Mouse (Mus musculus) forebrain, postnatal 0 days (tissue): ENCODE results near the gene B4gat1. TPM values are rescaled to one million over a fixed set of nuclear protein-coding genes. Genes with fewer than 3 reads are reported as not detected.

Experiments used
- ATAC-seq: fragments of 200-750 bp; cut with Nextera tagmentation; 2 replicates; pipeline ENCODE4 v1.8.0; 2017; ENCODE audit warnings: mild to moderate bottlenecking, moderate library complexity
- DNase-seq: peaks from one replicate; pipeline ENCODE4 v3.0.0-alpha.2; 2015
- H3K27ac ChIP-seq: fragments of 300-500 bp; sonication (generic); 2 replicates; pipeline ENCODE4 v1.5.1; 2014; ENCODE audit warnings: low read depth, mild to moderate bottlenecking, antibody characterized with exemption, low read length, moderate library complexity, mixed read lengths
- H3K27me3 ChIP-seq: fragments of 300-500 bp; sonication (generic); 2 replicates; pipeline ENCODE4 v1.6.1; 2014; ENCODE audit warnings: mild to moderate bottlenecking, low read length, mixed read lengths; ENCODE audit not compliant: insufficient read depth
- H3K36me3 ChIP-seq: fragments of 300-500 bp; sonication (generic); 2 replicates; pipeline ENCODE4 v1.6.1; 2014; ENCODE audit warnings: mild to moderate bottlenecking, moderate library complexity; ENCODE audit not compliant: insufficient read depth
- H3K4me1 ChIP-seq: fragments of 300-500 bp; sonication (generic); 2 replicates; pipeline ENCODE4 v1.6.1; 2014; ENCODE audit warnings: antibody characterized with exemption; ENCODE audit not compliant: insufficient read depth
- H3K4me2 ChIP-seq: fragments of 300-500 bp; sonication (generic); 2 replicates; pipeline ENCODE4 v1.6.1; 2014; ENCODE audit warnings: low read depth, mild to moderate bottlenecking, moderate library complexity
- H3K4me3 ChIP-seq: fragments of 300-500 bp; sonication (generic); 2 replicates; pipeline ENCODE4 v1.5.1; 2014; ENCODE audit warnings: low read depth, low read length, mixed read lengths
- H3K9ac ChIP-seq: fragments of 300-500 bp; sonication (generic); 2 replicates; pipeline ENCODE4 v1.6.1; 2014; ENCODE audit warnings: mild to moderate bottlenecking
- H3K9me3 ChIP-seq: fragments of 300-500 bp; sonication (generic); 2 replicates; pipeline ENCODE4 v1.6.1; 2016; ENCODE audit warnings: low read length
- CTCF ChIP-seq: sonication (generic); IDR thresholded peaks from 2 replicates; pipeline ENCODE4 v1.5.1; 2016; ENCODE audit warnings: antibody characterized with exemption, control low read depth, low read depth
- WGBS: fragments of 180-500 bp; shearing (Covaris S2); extraction: QIAGEN DNeasy Blood & Tissue Kit; methylation state at CpG from one replicate; pipeline ENCODE4 v1.1.7; 2014; 5-methylcytosine and 5-hydroxymethylcytosine counted together
- polyA plus RNA-seq: library from polyadenylated mRNA; unstranded; fragments of >200 nt; fragmentation: Nextera tagmentation; extraction: Ambion mirVana; gene quantifications from 2 replicates; pipeline ENCODE4 v1.2.1, GENCODE M21; 2015
- total RNA-seq: library from RNA; depleted of rRNA; stranded (reverse); fragments of >200 nt; gene quantifications from 2 replicates; pipeline ENCODE4 v1.2.3, GENCODE M21; 2014

Gene B4gat1
- total and polyA plus RNA-seq, 2 experiments from 2014 or later = 111 to 128 TPM

DNA sequence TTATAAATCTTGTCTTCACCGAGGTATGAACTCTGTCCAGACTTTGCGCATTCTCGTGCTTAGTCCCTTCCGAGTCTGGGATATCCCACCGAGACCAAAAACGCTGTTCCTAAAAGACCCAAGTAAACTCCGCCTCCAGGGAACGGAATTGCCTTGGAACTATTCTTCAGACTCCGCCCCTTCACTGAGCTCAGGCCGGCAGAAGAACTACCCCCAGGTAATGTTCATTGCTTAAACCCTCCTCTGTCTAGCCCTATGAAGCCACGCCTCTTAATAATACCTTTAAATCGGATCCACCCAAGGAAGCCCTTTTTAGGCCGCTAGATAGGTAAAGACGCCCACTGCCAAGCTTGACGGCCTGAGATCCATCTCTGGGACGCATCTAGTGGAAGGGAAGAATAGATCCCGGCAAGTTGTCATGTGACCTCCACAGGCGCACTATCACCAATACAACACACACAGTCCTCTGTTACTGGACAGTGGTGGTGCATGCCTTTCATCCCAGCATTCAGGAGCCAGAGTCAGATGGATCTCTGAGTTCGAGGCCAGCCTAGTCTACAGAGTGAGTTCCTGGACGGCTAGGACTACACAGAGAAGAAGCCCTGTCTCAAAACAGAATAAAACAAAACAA is 33.9 kb downstream of the B4gat1 start:
- peaks cover 14% of the 10 kb centered on the region for H3K4me1 ChIP-seq
- H3K4me2 ChIP-seq = peak overlapping the region; percentile 83
- DNase-seq (peak; percentile 44), ATAC-seq (no peak)
- no peak for TF ChIP-seq CTCF
- H3K27me3 ChIP-seq = no peaks in the 10 kb centered on the region
- WGBS = 2% methylated on average over 20 of the region's 20 CpGs
- peak overlapping the region; percentile 60; the same call in 1 of the 2 replicates for H3K9ac ChIP-seq
- no peaks in the 10 kb centered on the region for H3K9me3 ChIP-seq
- peak overlapping the region; percentile 42 for H3K4me3 ChIP-seq
- H3K36me3 ChIP-seq = no peaks in the 10 kb centered on the region
- 0 out of 2 replicates have a peak overlapping the region, but pooled peaks have one; percentile 9 for H3K27ac ChIP-seq

DNA sequence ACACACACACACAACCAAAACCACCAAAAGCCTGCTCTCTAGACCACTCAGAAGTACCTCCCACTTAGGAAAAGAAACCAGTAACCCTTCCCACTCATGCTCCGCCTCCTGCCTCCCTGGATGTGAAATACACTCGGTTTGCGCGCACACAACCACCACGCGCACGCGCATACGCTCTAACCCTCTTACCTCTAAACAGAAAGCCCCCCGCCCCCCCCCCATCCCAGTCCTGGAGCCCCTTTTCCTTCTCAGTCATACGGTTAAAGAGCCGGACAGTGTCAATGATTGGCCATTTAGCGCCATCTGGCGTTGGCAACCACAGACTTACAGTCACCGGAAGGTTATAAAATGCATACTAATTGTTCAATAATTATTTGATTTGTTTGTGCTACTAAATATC is 34.4 kb downstream of the B4gat1 start:
- no peak overlapping the region for H3K9ac ChIP-seq
- no peaks in the 10 kb centered on the region for H3K9me3 ChIP-seq
- peak; percentile 63 for TF ChIP-seq CTCF
- H3K4me2 ChIP-seq = peak overlapping the region; percentile 83
- 1% methylated on average over 15 of the region's 15 CpGs for WGBS
- no peaks in the 10 kb centered on the region for H3K27me3 ChIP-seq
- no peaks in the 10 kb centered on the region for H3K36me3 ChIP-seq
- H3K4me3 ChIP-seq = no peak overlapping the region
- H3K27ac ChIP-seq = no peak overlapping the region
- peaks cover 13% of the 10 kb centered on the region for H3K4me1 ChIP-seq
- DNase-seq (peak; percentile 48), ATAC-seq (no peak)

DNA sequence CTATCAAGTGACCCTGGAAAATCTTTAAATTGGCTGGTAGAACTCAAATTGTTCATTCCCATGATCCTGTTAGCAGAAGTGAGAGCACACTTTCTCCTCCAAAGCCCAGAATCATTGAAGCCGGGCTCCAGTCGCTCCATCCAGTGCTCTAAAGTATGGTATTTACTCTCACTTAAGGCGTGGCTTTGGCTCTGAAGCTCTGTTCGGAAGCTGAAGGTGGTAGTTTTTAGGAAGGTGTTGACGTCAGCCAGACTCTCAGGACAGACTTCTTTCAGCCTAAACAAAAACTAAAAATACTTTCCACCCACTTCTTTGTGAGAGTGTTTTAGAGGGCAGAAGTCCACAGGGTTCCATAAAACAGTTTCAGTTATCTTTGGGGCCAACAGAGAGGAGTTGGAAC is 34.9 kb downstream of the B4gat1 start:
- no peaks in the 10 kb centered on the region for H3K36me3 ChIP-seq
- ATAC-seq (no peak), DNase-seq (no peak)
- no peak overlapping the region for H3K27ac ChIP-seq
- no peaks in the 10 kb centered on the region for H3K9me3 ChIP-seq
- peaks cover 13% of the 10 kb centered on the region; the same call in 1 of the 2 replicates for H3K4me1 ChIP-seq
- TF ChIP-seq CTCF = no peak
- no peak overlapping the region for H3K9ac ChIP-seq
- 46% methylated on average over 5 of the region's 5 CpGs for WGBS
- H3K4me3 ChIP-seq = no peak overlapping the region
- H3K27me3 ChIP-seq = no peaks in the 10 kb centered on the region
- no peak overlapping the region for H3K4me2 ChIP-seq

- Histone ChIP-seq H3K36me3 (0 out of 2 replicates have a peak, but pooled peaks cover 16% of the 10 kb centered on the region), H3K9me3 (no peaks in the 10 kb centered on the region), H3K4me1 (no peaks in the 10 kb centered on the region), H3K9ac (no peak overlapping the region), H3K27ac (no peak overlapping the region), H3K27me3 (peaks cover 12% of the 10 kb centered on the region), H3K4me3 (no peak overlapping the region), H3K4me2 (no peak overlapping the region)
- no peak; the same call in 1 of the 2 replicates for TF ChIP-seq CTCF
- DNase-seq (no peak), ATAC-seq (no peak)
- 93% methylated on average over 1 of the region's 1 CpGs for WGBS
Measured at GRCm38 (mm10) chr19:5079279-5079678, 40.7 kb downstream of the B4gat1 start.

GRCm38 (mm10) chr19:5082005-5082404 is 43.4 kb downstream of the B4gat1 start:
- no peak for TF ChIP-seq CTCF
- no peaks in the 10 kb centered on the region for H3K9me3 ChIP-seq
- no peak overlapping the region for H3K4me3 ChIP-seq
- 0 out of 2 replicates have a peak, but pooled peaks cover 16% of the 10 kb centered on the region for H3K36me3 ChIP-seq
- no peak for ATAC-seq
- WGBS = 75% methylated on average over 14 of the region's 18 CpGs
- no peak overlapping the region for H3K27ac ChIP-seq
- no peak overlapping the region for H3K4me2 ChIP-seq
- peaks cover 22% of the 10 kb centered on the region for H3K27me3 ChIP-seq
- DNase-seq = no peak
- no peak overlapping the region for H3K9ac ChIP-seq
- H3K4me1 ChIP-seq = 0 out of 2 replicates have a peak, but pooled peaks cover 4% of the 10 kb centered on the region

GRCm38 (mm10) chr19:5082596-5082995 is 44.0 kb downstream of the B4gat1 start:
- no peak for ATAC-seq
- peaks cover 22% of the 10 kb centered on the region for H3K27me3 ChIP-seq

More at GRCm38 (mm10) chr19:5082596-5082995, 44.0 kb downstream of the B4gat1 start:
- Histone ChIP-seq H3K4me3 (no peak overlapping the region), H3K4me1 (0 out of 2 replicates have a peak, but pooled peaks cover 4% of the 10 kb centered on the region), H3K27ac (no peak overlapping the region), H3K9ac (no peak overlapping the region), H3K4me2 (no peak overlapping the region), H3K36me3 (0 out of 2 replicates have a peak, but pooled peaks cover 16% of the 10 kb centered on the region), H3K9me3 (no peaks in the 10 kb centered on the region)
- 77% methylated on average over 24 of the region's 24 CpGs for WGBS
- TF ChIP-seq CTCF = no peak
- no peak for DNase-seq
